Mouse (Mus musculus) cerebellum, adult 2 months (tissue): ENCODE measurements around the gene Tjp1. TPM values are rescaled to one million over a fixed set of nuclear protein-coding genes. Genes with fewer than 3 reads are reported as not detected.

Experiments
- DNase-seq, 2 experiments: peaks; one replicate each; pipeline ENCODE4 v3.0.0; 2021
- H3K27ac ChIP-seq: fragments of 200-500 bp; 2 replicates; pipeline ENCODE4 v1.5.1; 2012; ENCODE audit warnings: low read length, control low read depth, inconsistent platforms; ENCODE audit not compliant: insufficient read depth
- H3K27me3 ChIP-seq: fragments of 200-500 bp; 2 replicates; pipeline ENCODE4 v1.6.1; 2012; ENCODE audit warnings: inconsistent platforms, mild to moderate bottlenecking, low read length, moderate library complexity; ENCODE audit not compliant: control insufficient read depth, insufficient read depth
- H3K4me1 ChIP-seq: fragments of 200-500 bp; 2 replicates; pipeline ENCODE4 v1.6.1; 2011; ENCODE audit warnings: low read length; ENCODE audit not compliant: control insufficient read depth, insufficient read depth
- H3K4me3 ChIP-seq: fragments of 200-500 bp; replicated peaks from 2 replicates; pipeline ENCODE3; 2011; ENCODE audit warnings: mild to moderate bottlenecking, low read depth, low read length, control low read depth; ENCODE audit not compliant: insufficient read depth
- CTCF ChIP-seq: fragments of 200-500 bp; IDR thresholded peaks from 2 replicates; pipeline ENCODE4 v1.5.1; 2011; ENCODE audit warnings: low read depth, mild to moderate bottlenecking, control low read depth, low read length, moderate library complexity, borderline replicate concordance; ENCODE audit not compliant: insufficient read depth
- POLR2A ChIP-seq: fragments of 200-500 bp; IDR thresholded peaks from 2 replicates; pipeline ENCODE4 v1.6.1; 2011; ENCODE audit warnings: low read length, control low read depth, borderline replicate concordance; ENCODE audit not compliant: insufficient read depth
- WGBS: fragments of 180-500 bp; shearing (Covaris S2); methylation state at CpG from one replicate; pipeline ENCODE4 v1.1.7; 2018; 5-methylcytosine and 5-hydroxymethylcytosine counted together
- polyA plus RNA-seq: library from polyadenylated mRNA; depleted of rRNA; stranded (reverse); fragments of >200 nt; gene quantifications from 2 replicates; pipeline ENCODE4 v1.2.3, GENCODE M21; 2012

The Tjp1 gene
- polyA plus RNA-seq, 1 experiment, result 44.3 TPM

DNA sequence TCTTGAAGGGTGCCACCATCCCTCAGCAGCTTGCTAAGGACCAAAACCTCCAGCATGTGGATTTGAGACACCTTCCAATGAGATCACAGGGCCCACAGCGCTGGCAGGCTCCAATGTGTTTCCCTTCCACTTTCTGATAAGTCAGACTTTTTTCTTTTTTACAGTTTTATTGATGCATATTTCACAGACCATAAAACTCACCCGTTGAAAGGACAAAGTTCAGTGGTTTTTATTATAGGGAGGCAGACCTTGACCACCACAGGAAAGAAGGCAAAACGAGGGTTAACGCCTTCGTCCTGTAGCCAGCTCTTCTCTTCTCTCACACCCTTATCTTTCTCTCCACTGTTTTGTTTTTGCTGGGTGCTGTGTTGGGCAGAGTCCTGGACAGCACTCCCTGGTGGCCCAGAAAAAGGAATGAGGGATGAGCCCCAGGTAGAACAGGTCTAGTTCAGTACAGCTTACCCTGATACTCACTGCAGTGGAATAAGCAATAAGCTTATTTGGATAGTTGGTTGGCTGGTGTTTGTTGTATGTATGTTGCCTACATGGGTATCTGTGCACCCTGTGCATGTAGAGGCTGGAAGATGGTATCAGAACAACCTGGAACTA is 43.3 kb downstream of the Tjp1 start:
- H3K4me3 ChIP-seq, result no peak overlapping the region
- no peak for DNase-seq
- WGBS, result 92% methylated on average over 5 of the region's 5 CpGs
- H3K4me1 ChIP-seq, result peaks cover 2% of the 10 kb centered on the region; the same call in 1 of the 2 replicates
- H3K27me3 ChIP-seq, result no peaks in the 10 kb centered on the region
- no peak overlapping the region for H3K27ac ChIP-seq
- TF ChIP-seq CTCF, result no peak
- TF ChIP-seq POLR2A, result no peak

DNA sequence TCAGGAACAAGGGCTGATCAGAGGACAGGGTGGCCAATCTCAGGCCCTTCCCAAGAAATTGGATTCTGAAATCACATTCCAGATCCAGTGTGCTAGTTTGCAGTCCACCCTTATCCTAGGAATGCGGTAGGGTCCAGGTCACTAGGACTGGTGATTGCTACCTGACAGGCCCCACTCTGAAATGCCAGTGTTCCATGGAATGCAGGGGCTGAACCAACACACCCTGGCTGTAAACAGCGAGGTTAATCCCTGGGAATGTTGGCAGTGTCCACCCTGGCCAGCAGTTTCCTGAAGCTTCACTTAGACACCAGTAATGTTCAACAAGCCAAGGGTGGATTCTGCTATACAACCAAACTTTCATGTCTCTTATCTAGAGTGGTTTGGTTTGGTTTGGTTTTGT is 45.4 kb downstream of the Tjp1 start:
- no peak for DNase-seq
- no peak overlapping the region for H3K27ac ChIP-seq
- H3K4me1 ChIP-seq, result no peaks in the 10 kb centered on the region
- WGBS, result 80% methylated on average over 2 of the region's 2 CpGs
- H3K4me3 ChIP-seq, result no peak overlapping the region
- TF ChIP-seq CTCF, result no peak
- no peak for TF ChIP-seq POLR2A
- no peaks in the 10 kb centered on the region for H3K27me3 ChIP-seq

DNA sequence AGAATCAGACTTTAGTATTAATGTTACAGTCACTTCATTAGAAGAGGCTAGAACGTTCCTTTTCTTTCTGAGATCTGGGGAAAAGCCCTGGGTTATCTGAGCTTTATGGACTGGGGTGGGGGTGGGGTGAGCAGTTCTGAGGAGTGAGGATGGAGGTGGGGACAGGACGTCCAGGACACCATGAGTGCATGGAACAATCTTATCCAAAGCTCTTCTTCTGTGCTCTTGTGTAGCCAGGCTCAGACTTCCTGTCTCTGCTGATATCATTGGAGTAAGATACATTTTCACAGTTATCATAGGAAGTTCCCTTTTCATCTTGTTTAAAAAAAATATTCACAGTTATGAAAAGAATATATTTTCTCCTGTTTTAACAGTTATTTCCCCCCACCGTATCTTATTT is 55.5 kb downstream of the Tjp1 start:
- no peak for DNase-seq
- Histone ChIP-seq H3K27me3 (no peaks in the 10 kb centered on the region; the same call in 1 of the 2 replicates), H3K4me3 (no peak overlapping the region), H3K4me1 (no peaks in the 10 kb centered on the region), H3K27ac (no peak overlapping the region)
- WGBS, result 88% methylated on average over 3 of the region's 3 CpGs
- TF ChIP-seq CTCF (no peak), POLR2A (no peak)

DNA sequence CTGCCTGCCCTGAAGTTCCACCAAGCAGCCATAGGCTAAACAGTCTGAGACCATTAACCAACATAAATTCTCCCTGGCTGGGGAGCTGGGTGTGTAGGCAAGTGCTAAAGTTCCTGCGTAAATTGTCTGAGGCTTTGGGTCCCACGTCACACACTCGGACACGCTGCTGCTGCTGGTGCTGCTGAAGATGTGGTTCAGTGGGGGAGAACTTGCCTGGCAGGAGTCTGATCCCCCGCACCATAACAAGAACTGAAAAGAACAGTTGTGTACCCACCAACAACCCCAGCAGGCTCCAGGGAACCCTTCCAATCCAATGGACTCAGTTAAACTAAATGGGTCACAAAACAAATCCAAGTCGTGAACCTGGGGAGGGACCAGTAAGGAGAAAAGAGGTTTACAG is 56.2 kb downstream of the Tjp1 start:
- 81% methylated on average over 6 of the region's 6 CpGs for WGBS
- DNase-seq, result no peak

DNA sequence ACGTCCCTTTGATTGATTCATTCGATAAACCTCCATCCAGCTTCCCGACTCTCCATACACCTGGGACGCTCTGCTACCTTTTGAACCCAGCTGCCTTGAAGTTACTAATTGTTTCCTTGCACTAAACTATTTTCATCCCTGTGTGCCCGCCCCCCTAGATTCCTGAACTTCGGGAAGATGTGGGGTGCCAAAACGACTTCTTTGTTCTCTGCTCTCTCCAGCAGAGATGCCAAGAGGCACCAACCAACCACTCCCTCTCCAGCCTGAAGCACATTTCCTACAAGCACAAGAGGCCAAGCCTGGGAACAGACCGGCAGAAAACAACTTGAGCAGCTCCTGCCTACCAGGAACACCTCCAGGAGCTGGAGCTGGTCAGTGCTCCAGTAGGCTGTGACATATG is 57.4 kb downstream of the Tjp1 start:
- no peaks in the 10 kb centered on the region; the same call in 1 of the 2 replicates for H3K27me3 ChIP-seq
- no peak overlapping the region for H3K4me3 ChIP-seq
- H3K27ac ChIP-seq, result no peak overlapping the region
- no peak for DNase-seq
- H3K4me1 ChIP-seq, result no peaks in the 10 kb centered on the region
- TF ChIP-seq POLR2A (no peak), CTCF (no peak)
- 56% methylated on average over 8 of the region's 8 CpGs for WGBS

More for the DNA sequence above, 56.2 kb downstream of the Tjp1 start:
- Histone ChIP-seq H3K27ac (no peak overlapping the region), H3K4me1 (no peaks in the 10 kb centered on the region), H3K4me3 (no peak overlapping the region), H3K27me3 (no peaks in the 10 kb centered on the region; the same call in 1 of the 2 replicates)
- TF ChIP-seq POLR2A, result no peak
- no peak for TF ChIP-seq CTCF

DNA sequence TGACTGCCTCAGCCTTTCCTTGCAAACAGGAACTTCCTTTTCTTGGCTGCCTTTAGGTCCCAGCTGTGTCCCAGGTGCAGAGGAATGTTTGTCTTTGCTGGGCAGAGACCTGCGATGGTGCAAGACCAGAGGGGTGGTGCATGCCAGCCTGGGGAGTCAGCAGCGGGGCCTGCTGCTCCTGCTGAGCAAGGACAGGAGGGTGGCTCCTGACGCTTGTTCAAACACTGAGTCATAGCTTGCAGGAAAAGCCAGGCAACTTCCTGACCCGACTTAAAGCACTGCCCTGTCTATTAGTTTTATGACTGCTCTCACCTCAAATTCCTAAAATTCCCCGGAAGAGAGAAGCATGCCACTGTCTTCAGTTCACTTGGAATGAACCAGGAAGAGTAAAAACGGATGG is 57.9 kb downstream of the Tjp1 start:
- no peak for DNase-seq
- Histone ChIP-seq H3K27ac (no peak overlapping the region; the same call in 1 of the 2 replicates), H3K27me3 (no peaks in the 10 kb centered on the region; the same call in 1 of the 2 replicates), H3K4me3 (no peak overlapping the region), H3K4me1 (no peaks in the 10 kb centered on the region)
- 50% methylated on average over 6 of the region's 6 CpGs for WGBS
- no peak for TF ChIP-seq POLR2A
- no peak for TF ChIP-seq CTCF

DNA sequence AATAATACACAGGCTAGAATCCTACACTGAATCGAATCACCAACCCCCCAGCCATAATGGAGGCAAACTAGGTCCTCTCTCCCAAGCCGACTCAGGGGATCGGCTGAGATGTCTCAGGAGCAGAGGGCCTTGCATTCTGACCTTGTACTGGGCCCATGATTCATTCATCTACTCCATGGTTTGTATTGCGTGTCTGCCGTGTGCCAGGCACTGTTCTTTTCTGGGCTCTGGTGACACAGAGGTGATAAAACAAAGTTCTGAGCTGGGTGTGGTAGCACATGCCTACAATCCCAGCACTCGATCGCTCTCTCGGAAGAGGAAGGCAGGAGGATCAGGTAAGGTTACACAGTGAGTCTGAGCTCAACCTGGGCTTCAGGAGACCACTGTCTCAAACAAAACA is 59.4 kb downstream of the Tjp1 start:
- H3K4me1 ChIP-seq, result no peaks in the 10 kb centered on the region
- WGBS, result 90% methylated on average over 8 of the region's 8 CpGs
- no peak for TF ChIP-seq POLR2A
- no peak for TF ChIP-seq CTCF

DNA sequence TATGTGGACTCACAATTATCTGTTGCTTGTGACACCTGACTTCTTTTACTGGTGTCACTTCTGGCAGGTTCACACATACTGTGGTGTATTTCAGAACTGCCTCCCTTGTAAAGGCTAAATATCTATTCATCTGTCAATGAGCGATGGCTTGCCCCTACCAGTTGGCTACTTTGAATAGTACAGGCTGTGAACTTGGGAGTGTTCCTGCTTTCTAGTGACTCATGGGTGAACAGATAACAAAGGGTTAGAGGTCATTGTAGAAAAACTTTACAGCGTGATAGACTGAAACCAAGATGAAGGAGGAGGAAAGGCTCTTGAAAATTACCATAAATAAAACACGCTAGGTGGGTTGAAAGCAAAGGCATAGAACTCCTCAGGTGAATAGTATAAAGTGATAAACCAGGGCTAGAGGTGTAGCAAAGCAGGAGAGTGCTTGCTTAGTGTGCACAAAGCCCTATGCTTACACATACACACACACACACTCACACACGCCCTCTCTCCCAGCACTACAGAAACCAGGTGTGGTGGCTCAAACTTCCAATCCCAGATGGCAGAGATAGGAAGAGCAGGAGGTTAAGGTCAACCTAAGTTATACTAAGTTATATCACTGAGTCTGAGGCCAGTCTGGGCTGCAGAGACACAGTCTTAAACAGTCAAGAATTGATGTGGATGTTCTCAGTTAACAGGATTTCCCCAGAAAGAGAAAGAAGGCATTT is 60.1 kb downstream of the Tjp1 start:
- no peak overlapping the region for H3K27ac ChIP-seq
- no peak overlapping the region for H3K4me3 ChIP-seq
- WGBS, result 94% methylated on average over 4 of the region's 4 CpGs
- H3K4me1 ChIP-seq, result no peaks in the 10 kb centered on the region
- no peak for DNase-seq
- TF ChIP-seq CTCF (no peak), POLR2A (no peak)
- no peaks in the 10 kb centered on the region; the same call in 1 of the 2 replicates for H3K27me3 ChIP-seq

More for the DNA sequence above, 59.4 kb downstream of the Tjp1 start:
- DNase-seq, result no peak
- Histone ChIP-seq H3K4me3 (no peak overlapping the region), H3K27me3 (no peaks in the 10 kb centered on the region; the same call in 1 of the 2 replicates), H3K27ac (no peak overlapping the region)
